Mouse (Mus musculus) layer of hippocampus, adult 9-11 months (tissue): ENCODE data around the gene Sds.

Source experiments
- DNase-seq: peaks from one replicate; pipeline ENCODE4 v3.0.0; 2022

Gene Sds

DNA sequence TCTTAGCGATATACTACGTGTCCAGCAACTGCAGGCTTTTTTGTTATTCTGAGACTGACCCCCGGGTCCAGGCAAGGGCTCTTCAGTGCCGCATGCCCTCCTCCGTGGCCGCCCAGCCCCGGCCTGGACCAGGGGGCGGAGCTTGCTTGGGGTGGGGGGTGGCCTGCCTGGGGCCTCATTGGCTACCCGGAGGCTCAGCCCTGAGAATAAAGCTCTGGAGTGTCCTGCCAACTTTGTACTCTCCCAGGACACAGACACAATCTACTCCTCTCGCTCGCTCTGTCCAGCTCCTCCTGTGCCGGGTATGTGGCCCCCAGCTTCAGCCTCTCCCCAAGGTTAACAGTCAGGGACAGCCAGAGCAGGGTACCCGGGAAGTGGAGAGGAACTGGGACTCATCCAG is at the start of gene Sds:
Sds (plus strand) TSS at position 231 of the 400 bp plus-strand sequence.
- DNase-seq: no peak

DNA sequence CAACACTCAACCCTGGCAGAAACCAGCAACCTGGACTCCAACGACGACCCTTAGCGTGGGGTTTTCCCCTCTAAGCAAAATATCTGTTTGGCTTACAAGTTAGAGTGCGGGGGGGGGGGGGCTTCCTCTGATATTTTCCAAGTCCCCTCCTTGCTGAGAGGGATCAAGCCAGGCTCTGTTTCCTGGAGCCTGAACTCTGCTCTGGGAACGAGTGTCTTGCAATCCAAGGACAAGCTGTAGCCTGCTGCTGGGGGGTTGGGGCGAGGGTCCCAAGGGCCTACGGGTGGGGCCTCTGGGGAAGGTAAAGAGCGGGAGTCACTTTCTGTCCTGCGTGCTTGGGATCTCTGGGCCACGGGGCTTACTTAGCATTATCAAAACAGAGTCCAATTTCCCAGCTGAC is 49.8 kb upstream of the Sds start:
- no peak for DNase-seq

DNA sequence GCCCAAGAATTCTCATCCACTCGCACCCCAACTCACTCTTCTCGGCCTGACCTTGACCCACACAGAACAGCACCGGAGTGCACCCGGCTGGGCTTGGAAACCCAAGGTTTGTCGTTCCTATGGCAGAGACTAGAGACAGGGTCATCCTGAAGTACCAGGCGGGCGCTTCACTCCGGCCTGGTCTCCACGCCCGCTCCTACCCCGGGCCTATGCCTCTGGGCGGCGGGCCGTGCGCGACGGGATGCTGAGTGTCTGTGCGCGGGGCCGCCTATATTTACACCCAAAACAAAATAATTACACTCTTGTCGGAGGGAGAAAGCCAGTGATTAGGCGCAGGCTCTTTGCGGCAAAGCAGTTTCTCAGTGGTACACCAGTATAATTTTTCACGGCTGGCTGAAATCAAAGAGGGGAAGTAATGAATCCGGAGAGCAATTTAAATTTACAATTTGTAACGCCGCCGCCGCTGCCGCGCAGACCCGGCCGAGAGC is 48.8 kb upstream of the Sds start:
- no peak for DNase-seq

DNA sequence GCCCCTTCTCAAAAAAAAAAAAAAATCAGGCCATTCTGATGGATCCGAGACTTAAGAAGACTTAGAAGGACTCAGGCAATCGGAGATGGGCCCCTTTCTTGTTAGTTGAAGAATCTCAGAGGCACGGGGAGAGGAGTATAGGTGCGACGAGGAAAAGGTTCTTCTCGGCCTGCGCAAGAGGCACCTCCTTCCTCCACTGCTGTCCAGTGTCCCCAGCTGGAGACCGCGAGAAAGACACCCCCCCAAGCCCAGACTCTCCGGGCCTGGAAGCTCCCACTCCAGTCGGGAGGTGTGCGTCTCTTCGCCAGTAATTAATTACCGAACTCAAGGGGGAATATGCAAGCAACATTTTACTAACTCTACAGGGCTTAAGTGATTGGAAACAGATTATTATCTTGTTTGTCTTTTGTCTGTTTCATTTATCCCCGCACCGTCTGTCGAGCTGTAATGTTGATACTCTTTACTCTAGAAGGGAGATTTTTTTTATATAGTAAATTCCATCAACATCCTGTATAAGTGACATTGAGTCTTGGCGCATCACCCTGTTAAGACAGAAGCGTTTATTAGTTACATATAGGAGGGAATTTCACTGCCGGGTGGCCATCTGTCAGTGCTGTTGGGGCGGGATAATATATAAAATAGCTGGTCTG is 48.0 kb upstream of the Sds start:
- no peak for DNase-seq

DNA sequence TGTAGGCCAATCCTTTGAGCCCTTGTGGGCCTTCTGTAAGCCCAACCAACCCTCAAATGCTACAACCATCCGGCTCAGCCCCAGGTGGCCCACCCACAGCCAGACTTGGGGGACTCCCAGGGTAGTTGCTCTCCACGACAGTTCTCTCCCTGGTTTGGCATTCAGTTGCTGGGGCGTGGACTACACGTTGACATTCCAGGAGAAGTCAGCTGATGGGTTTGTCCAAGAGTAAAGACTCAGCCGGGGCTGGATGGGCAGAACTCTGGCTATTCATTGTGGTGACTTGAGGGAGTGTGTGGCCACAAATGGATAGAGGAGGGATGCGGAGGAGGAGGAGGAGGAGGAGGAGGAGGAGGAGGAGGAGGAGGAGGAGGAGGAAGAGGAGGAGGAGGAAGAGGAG is 47.3 kb upstream of the Sds start:
- no peak for DNase-seq

DNA sequence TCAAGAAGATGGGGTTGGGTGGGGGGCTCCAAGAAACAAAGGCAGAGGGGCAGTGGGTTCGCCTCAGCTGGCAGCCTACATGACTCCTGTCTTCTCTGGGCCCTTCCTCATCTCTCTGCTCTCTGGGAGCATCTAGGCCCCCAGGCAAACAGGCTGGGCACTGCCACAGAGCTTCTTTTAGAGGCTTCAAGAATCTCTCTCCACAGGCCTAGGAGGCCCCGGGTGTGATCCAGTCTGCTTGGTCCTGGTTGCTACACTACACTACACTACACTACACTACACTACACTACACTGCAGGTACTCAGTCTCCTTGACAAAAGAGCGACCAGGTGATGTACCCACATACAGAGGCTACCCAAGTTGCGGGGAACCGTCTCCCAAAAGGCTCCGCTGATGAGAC is 46.6 kb upstream of the Sds start:
- no peak for DNase-seq

DNA sequence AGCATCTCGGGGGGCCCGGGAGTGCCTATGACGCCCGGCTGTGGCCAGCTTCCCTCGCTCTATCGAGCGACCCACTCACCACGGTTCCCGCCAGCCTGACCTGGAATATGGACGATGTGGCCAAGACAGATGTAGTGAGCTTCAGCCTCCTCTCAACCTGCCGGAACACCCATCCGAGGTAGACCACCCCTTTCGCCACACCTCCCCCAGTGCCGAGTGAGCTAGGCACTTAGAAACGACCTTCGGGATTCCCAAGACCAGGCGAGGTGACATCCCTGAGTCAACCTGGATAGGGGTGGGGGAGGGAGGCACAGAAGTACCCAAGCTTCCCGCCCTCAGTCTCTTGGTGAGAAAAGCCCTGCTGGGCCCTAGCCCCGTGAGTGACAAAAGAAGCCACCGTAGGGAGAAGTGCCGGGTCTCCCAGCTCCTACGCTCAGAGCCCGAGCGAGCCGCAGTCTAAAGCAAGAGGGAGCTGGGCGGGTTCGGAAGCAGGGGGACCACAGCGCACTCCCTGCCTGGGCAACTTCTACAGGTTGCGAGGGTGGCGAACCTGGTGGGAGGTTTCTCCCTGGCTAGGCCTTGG is 45.2 kb upstream of the Sds start:
- no peak for DNase-seq

DNA sequence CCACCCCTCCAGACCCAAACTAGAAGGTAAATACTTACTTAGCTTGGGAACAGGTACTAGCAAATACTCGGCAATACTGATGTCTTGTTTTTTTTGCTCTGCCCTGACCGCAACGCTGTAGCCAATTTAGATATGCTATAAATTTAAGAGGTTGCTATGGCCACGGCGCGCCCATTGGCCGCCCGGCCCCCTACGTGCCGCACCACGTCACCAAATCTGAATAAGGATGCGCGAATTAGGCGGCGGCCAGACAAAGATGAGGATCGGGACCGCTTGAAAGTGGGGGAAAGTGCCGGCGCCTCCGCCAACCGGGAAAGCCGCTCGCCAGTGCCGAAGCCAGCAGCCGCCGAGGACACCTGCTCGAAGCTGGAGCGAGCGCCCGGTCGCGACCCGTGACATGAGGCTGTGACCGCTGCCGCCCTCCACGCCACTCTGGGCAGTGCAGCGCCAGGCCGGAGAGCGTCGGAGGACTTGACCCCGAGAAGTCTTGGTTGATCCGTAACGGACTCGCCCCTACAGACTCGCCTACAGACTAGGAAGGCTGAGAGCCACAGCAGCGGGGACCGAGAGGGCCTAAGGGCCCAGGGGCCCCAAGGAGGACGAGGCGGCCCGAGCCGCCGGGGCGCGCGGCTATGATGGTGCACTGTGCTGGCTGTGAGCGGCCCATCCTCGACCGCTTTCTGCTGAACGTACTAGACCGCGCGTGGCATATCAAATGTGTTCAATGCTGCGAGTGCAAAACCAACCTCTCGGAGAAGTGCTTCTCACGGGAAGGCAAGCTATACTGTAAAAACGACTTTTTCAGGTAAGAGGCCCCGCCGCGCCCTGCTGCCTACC is 44.5 kb upstream of the Sds start, which contains the start of gene Lhx5:
Lhx5 (plus strand) TSS at position 51 of the 837 bp plus-strand sequence.
- DNase-seq: no peak

DNA sequence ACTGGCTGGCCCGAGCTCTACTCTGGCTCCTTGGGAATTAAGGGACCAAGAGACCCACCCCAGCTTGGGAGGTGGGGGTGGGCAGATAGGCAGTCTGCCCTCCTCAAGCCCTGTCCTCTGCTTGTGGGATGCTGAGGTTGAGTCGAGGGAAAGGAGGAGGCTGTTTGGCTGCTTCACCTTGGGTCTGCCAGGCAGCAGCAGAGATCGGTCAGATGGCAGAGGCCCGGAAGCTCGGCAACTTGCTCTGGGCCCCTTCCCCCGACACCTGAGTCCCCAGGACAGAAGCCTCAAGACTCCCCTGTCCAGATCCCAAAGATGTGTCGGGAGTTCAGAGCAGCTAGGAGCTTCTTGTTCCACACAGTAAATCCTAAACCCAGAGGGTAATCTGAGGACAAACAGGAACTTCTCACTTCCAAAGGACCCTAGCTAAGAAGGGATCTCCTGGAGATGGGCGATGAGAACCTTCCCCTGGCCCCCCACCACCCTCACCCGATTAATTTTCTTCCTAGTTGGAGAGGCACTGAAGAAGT is 43.8 kb upstream of the Sds start:
- DNase-seq: no peak

DNA sequence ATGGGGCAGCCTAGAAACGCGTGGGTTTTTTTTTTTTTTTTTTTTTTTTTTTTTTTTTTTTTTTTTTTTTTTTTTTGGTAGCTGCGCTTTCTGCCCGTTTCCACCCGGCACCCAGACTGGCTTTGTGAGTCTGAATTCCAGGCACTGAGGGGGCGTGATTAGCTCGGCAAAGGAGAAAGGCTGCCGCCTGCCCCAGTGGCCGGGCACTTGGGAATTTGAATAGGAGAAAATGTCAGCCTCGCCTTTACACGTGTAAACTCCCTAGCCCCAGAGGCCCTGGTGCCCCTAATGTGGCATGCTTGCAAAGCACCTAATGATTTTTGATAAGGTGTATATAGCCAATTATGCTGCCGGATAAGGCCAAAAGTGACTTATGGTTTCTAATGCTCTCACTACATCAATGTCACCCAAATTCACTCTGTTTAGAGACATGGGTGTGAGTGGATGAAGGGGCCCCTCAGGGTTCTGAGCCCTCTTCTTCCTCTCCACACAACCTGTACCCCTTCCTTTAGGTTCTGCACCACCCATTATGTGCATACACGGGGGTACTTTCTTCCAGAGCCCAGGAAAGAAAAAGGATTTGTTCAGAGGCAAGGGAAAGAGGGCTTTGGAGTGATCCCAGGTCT is 43.1 kb upstream of the Sds start:
- no peak for DNase-seq

DNA sequence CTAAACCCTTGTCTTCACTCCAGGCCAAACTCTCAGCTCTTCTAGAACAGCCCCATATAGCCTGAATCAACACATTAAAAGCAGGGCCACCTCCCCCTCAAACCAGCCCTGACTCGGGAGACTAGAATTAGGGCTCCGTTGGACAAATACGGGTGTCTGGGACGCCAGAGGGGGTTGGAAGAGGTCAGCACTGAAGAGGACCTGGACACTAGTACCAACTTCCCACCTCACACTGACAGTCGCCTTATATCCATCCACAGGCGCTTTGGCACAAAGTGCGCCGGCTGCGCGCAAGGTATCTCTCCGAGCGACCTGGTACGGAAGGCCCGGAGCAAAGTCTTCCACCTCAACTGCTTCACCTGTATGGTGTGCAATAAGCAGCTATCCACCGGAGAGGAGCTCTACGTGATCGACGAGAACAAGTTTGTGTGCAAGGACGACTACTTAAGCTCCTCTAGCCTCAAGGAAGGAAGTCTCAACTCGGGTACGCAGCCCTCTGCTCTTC is 42.0 kb upstream of the Sds start:
- no peak for DNase-seq

DNA sequence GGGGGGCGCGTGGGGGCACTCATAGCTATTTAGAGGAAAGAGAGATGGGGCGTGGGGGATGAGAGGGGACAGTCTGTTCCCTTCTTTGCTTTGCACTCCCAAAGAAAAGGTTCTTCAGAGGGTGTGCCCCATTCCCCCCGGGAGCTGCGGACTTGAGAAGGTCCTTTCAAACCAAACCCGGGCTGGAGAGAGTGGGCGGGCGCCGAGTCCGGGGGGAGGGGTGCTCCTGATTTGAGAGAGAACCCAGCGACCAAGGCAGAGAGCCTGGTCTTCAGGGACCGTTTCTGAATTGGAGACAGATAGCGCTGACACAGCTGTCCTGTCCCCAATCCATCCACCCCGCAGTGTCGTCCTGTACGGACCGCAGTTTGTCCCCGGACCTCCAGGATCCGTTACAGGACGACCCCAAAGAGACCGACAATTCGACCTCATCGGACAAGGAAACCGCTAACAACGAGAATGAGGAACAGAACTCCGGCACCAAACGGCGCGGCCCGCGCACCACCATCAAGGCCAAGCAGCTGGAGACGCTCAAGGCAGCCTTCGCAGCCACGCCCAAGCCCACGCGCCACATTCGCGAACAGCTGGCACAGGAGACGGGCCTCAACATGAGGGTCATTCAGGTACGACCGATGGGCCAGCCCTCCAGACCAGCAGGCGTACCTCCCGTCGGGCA is 41.2 kb upstream of the Sds start:
- no peak for DNase-seq

DNA sequence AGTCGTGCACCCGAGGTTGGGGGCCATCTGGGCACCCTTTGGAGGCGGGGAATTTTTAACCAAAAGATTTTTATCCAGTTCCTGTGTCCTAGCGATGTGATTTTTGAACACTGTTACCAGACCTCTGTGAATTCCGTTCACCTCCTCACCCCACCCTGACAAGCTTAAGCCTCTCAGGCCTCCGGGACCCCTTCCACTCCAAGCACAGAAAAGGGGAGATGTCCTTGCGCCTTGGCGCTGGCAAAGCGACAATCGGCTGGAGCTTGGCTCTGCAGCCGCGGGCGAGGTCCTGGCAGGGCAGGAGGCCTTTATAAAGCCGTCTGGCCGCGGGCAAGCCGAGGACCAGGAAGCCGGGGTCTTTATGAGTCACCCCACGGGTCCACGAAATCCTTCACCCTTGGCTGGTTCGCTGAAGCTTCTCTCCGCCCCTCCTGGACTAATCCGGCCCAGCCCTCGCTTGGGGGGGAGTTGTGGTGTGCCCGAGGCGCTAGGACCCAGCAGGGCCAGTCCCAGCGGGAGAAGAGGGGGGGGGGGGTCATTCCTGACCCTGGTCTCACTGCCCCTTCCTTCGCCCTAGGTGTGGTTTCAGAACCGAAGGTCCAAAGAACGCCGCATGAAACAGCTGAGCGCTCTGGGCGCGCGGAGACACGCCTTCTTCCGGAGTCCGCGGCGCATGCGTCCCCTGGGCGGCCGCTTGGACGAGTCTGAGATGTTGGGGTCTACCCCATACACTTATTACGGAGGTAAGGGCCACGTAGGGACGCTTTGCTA is 40.4 kb upstream of the Sds start:
- DNase-seq: no peak

DNA sequence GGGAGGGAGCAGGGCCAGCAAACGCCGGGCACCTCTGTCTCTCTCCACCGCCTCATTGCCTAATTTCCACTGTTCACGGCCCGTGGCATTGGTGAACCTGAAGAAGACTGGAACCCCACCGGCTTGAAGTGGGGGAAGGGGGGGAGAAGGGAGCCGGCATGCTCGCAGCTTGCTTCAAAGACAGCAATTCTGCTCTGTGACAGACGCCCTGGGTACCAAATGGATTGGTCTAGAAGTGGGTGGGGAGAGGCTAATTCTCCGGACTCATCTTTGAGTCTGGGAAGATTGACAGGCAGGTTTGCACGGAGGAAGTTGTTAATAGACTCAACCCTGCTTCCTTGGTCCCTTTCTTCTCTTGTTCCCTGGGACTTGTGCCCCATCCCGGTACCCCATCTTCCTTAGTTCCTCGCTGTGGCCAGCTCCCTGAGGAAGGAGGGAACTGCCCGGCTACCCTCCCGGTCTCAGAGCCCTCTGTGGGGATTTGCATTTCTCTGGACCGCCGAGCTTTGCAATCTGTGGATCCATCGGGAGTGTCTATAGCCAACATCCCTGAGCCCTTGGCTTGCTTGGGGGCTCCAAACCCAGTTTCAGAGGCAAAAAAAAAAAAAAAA is 39.3 kb upstream of the Sds start:
- no peak for DNase-seq

DNA sequence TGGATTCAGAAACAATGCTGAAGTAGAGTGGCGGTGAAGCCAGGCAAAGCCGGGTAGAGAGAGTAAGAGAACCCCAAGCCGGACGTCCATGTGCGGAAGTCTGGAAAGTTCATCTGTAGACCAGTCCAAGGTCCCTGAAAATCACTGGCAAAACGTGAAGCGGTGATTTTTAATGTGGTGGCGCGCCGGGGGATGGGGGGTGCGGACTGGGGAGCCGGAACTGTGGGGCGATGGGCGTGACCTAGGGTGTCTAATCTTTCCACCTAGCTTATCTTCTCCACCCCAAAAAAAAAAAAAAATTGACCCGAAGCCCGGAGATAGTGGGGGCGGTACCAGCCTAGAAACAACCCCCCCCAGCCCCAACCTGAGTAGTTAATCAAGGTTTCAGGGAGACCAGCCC is 38.8 kb upstream of the Sds start:
- DNase-seq: no peak

DNA sequence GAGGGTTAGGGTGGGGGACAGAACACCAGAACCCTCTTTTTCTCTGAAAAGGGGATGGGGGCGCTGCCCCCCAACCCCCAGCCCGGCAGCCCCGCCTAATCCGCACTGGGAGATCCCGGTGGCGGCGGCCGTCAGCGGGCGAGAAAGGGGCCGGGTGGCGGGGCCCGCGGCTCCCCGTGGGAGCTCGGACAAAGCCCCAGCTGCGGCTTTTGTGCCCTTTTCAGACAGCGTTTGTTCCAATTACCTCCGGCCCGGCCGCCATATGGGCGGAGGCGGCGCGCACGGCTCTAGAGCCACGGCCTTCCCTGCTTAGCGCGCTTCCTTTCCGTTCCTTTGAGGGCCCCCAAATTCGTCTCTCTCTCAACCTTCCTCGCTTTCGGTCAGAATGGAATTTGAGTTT is 38.3 kb upstream of the Sds start:
- DNase-seq: no peak

DNA sequence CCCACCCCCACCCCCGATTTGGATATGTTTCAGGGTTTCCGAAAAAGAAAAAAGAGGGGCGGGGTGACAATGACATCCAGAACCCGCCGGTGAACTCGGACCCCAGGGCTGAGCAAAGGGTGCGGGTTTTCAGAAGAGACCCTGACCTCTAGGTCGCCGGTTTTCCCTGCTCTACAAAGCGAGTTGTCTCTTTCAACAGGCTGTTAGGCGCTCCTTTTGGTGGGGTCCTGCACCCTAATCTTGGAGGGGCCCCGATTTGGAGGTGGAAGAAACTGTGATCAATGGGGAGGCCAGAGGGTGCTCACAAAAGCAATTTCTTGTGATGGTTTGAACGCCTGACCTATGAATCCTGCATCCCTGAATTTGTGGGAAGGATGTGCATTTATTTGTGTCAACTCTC is 37.9 kb upstream of the Sds start:
- no peak for DNase-seq

DNA sequence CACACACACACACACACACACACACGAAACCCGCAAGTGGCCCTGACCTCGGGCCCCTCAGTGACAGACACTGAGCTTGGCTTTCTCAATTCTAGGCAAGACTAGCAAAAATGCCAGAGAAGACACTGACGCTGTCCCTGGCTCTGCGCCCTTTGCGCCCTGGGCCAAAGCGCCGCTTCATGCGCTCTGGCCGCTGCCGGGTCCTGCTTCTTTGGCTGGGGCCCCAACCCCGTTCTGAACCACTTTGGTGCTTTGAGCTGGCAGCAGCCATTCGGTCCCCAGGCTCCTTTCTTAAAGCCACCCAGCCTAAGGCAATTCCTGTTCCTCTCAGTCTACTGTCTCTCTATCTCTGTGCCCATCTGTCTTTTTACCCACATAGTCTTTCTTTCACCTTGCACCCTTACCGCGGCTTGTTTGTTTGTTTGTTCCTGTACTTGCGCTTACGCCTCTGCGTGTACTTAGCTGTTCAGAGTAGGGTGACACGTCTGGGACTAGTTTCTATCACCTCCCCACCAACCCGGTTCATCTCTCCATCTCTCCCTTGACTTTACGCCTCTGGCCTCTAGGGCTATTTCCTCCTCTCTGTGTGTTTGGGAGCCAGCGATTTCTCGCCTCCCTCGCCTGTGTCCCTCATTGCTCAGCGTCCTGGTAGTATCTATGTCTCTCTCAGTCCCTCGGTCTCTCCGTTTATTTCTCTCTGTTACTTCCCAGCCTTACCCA is 37.2 kb upstream of the Sds start:
- DNase-seq: no peak

DNA sequence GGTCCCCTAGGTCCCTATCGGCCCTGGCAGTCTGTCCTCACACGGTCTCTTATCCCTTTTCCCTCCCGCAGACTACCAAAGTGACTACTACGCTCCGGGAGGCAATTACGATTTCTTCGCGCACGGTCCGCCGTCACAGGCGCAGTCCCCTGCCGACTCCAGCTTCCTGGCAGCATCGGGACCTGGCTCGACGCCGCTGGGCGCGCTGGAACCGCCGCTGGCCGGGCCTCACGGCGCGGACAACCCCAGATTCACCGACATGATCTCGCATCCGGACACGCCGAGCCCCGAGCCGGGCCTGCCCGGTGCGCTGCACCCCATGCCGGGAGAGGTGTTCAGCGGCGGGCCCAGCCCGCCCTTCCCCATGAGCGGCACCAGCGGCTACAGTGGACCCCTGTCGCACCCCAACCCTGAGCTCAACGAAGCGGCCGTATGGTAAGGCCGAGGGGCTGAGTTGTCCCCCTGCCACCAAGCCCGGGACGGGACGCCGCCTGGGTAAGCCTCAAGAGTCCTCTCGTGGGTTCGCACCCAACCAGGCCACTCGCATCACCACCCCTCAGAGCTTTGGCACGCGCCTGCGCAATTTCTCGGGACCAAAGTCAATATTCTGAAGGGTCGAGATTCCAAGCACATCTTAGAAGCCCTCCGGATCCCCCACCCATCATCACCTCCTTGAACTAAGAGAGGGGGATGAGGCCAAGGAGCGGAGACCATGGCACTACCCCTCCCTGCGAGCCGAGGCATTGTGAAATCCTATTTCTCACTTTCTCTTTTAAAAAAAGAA is 36.2 kb upstream of the Sds start:
- DNase-seq: no peak

DNA sequence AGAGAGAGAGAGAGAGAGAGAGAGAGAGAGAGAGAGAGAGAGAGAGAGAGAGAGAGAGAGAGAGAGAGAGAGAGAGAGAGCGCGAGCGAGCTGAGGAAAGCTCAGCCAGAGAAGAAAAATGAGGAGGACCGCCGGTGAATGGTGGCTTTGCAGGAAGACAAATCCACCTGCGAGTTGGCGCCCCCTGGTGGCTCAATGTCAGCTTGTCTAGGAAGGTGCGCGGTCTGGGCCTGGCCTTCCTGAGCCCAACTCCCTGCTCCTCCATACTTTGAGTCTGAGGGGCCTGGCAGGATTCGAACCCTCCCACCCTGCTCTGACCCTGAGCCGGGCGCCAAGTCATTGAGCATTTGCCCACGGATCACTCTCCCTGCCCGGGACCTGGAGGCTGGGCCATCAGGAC is 35.6 kb upstream of the Sds start:
- DNase-seq: peak; percentile 73
